Mouse (Mus musculus): ENCODE data around the gene Unkl. TPM values are rescaled to one million over a fixed set of nuclear protein-coding genes. Genes with fewer than 3 reads are reported as not detected.

The Unkl gene
- polyA plus RNA-seq, 1 experiment from 2014 or later = 16.2 TPM

- Histone ChIP-seq H3K4me1 (replicated peaks) (peaks cover 16% of the 10 kb centered on the region), H3K9ac (no peak overlapping the region), H3K9me3 (no peaks in the 10 kb centered on the region), H3K4me3 (no peak overlapping the region), H3K27ac (replicated peaks) (no peak overlapping the region), H3K36me3 (peaks cover 22% of the 10 kb centered on the region), H3K27me3 (no peaks in the 10 kb centered on the region), H3K4me2 (no peak overlapping the region)
- 87% methylated on average over 16 of the region's 16 CpGs for WGBS
- ATAC-seq (ENCODE audit: low FRiP score, low read depth) = no peak
Observed at GRCm38 (mm10) chr17:25244239-25244638, 56.0 kb downstream of the Unkl start.

- Histone ChIP-seq H3K27me3 (no peaks in the 10 kb centered on the region), H3K4me1 (replicated peaks) (peaks cover 16% of the 10 kb centered on the region), H3K9ac (no peak overlapping the region), H3K27ac (replicated peaks) (no peak overlapping the region), H3K4me2 (no peak overlapping the region), H3K36me3 (peaks cover 14% of the 10 kb centered on the region), H3K4me3 (no peak overlapping the region), H3K9me3 (no peaks in the 10 kb centered on the region)
- no peak for ATAC-seq (ENCODE audit: low FRiP score, low read depth)
- WGBS = 85% methylated on average over 18 of the region's 18 CpGs
Observed at GRCm38 (mm10) chr17:25248033-25248750, 60.0 kb downstream of the Unkl start.

GRCm38 (mm10) chr17:25250181-25250835, 62.1 kb downstream of the Unkl start:
- no peak overlapping the region for H3K4me2 ChIP-seq
- no peak overlapping the region for H3K9ac ChIP-seq
- H3K9me3 ChIP-seq = no peaks in the 10 kb centered on the region
- H3K36me3 ChIP-seq = no peaks in the 10 kb centered on the region
- peaks cover 4% of the 10 kb centered on the region; the same call in 1 of the 2 replicates for H3K27me3 ChIP-seq
- ATAC-seq (ENCODE audit: low FRiP score, low read depth) = no peak
- no peak overlapping the region for H3K27ac ChIP-seq (replicated peaks)
- no peak overlapping the region for H3K4me3 ChIP-seq
- peaks cover 35% of the 10 kb centered on the region for H3K4me1 ChIP-seq (replicated peaks)
- WGBS = 66% methylated on average over 8 of the region's 8 CpGs

GRCm38 (mm10) chr17:25252643-25253042, 64.4 kb downstream of the Unkl start:
- no peak overlapping the region for H3K9ac ChIP-seq
- peaks cover 47% of the 10 kb centered on the region for H3K4me1 ChIP-seq (replicated peaks)
- H3K27me3 ChIP-seq = peaks cover 13% of the 10 kb centered on the region
- no peak overlapping the region for H3K4me3 ChIP-seq
- H3K27ac ChIP-seq (replicated peaks) = peak overlapping the region; percentile 82
- peak overlapping the region; percentile 28; the same call in 1 of the 2 replicates for H3K4me2 ChIP-seq
- no peaks in the 10 kb centered on the region for H3K36me3 ChIP-seq
- no peaks in the 10 kb centered on the region for H3K9me3 ChIP-seq
- 12% methylated on average over 3 of the region's 3 CpGs for WGBS
- ATAC-seq (ENCODE audit: low FRiP score, low read depth) = peak; percentile 43; the same call in 1 of the 2 replicates

- WGBS = 6% methylated on average over 10 of the region's 10 CpGs
- Histone ChIP-seq H3K36me3 (no peaks in the 10 kb centered on the region), H3K9me3 (no peaks in the 10 kb centered on the region), H3K27ac (replicated peaks) (peak overlapping the region; percentile 82), H3K4me2 (peak overlapping the region; percentile 29), H3K4me3 (no peak overlapping the region), H3K4me1 (replicated peaks) (peaks cover 52% of the 10 kb centered on the region), H3K27me3 (peaks cover 13% of the 10 kb centered on the region), H3K9ac (peak overlapping the region; percentile 7; the same call in 1 of the 2 replicates)
- peak; percentile 9; the same call in 1 of the 2 replicates for ATAC-seq (ENCODE audit: low FRiP score, low read depth)
Observed at GRCm38 (mm10) chr17:25253760-25254159, 65.6 kb downstream of the Unkl start.

- Histone ChIP-seq H3K9ac (no peak overlapping the region), H3K36me3 (0 out of 2 replicates have a peak, but pooled peaks cover 7% of the 10 kb centered on the region), H3K4me3 (no peak overlapping the region; the same call in 1 of the 2 replicates), H3K4me2 (peak overlapping the region; percentile 62; the same call in 1 of the 2 replicates), H3K27me3 (peaks cover 13% of the 10 kb centered on the region), H3K27ac (replicated peaks) (no peak overlapping the region), H3K4me1 (replicated peaks) (peaks cover 52% of the 10 kb centered on the region), H3K9me3 (no peaks in the 10 kb centered on the region)
- 77% methylated on average over 2 of the region's 2 CpGs for WGBS
- ATAC-seq (ENCODE audit: low FRiP score, low read depth) = no peak
Observed at GRCm38 (mm10) chr17:25255110-25255509, 66.9 kb downstream of the Unkl start.

GRCm38 (mm10) chr17:25256140-25256754, 68.0 kb downstream of the Unkl start, which contains the start of gene Baiap3:
Gene Baiap3 (minus strand): TSS chr17:25256364.
- 5% methylated on average over 35 of the region's 35 CpGs for WGBS
- 0 out of 2 replicates have a peak, but pooled peaks cover 7% of the 10 kb centered on the region for H3K36me3 ChIP-seq
- ATAC-seq (ENCODE audit: low FRiP score, low read depth) = peak; percentile 47

GRCm38 (mm10) chr17:25257804-25258261, 69.6 kb downstream of the Unkl start:
- Histone ChIP-seq H3K36me3 (peaks cover 13% of the 10 kb centered on the region), H3K4me3 (no peak overlapping the region), H3K4me1 (replicated peaks) (peaks cover 40% of the 10 kb centered on the region), H3K4me2 (no peak overlapping the region), H3K27me3 (peaks cover 13% of the 10 kb centered on the region), H3K9ac (no peak overlapping the region), H3K27ac (replicated peaks) (no peak overlapping the region), H3K9me3 (no peaks in the 10 kb centered on the region)
- 53% methylated on average over 6 of the region's 6 CpGs for WGBS
- no peak for ATAC-seq (ENCODE audit: low FRiP score, low read depth)

More at GRCm38 (mm10) chr17:25256140-25256754, 68.0 kb downstream of the Unkl start, which contains the start of gene Baiap3:
- Histone ChIP-seq H3K4me1 (replicated peaks) (peaks cover 52% of the 10 kb centered on the region), H3K4me3 (peak within 1 kb of the TSS; percentile 31), H3K27ac (replicated peaks) (no peak within 1 kb of the TSS), H3K4me2 (peak within 1 kb of the TSS; percentile 62), H3K9ac (peak within 1 kb of the TSS; percentile 3; the same call in 1 of the 2 replicates), H3K27me3 (peaks cover 13% of the 10 kb centered on the region), H3K9me3 (no peaks in the 10 kb centered on the region)

- no peak overlapping the region for H3K27ac ChIP-seq (replicated peaks)
- H3K9ac ChIP-seq = no peak overlapping the region
- WGBS = 68% methylated on average over 3 of the region's 3 CpGs
- H3K4me1 ChIP-seq (replicated peaks) = no peaks in the 10 kb centered on the region
- H3K9me3 ChIP-seq = no peaks in the 10 kb centered on the region
- peaks cover 68% of the 10 kb centered on the region for H3K36me3 ChIP-seq
- H3K4me3 ChIP-seq = no peak overlapping the region
- no peaks in the 10 kb centered on the region for H3K27me3 ChIP-seq
- no peak for ATAC-seq (ENCODE audit: low FRiP score, low read depth)
- H3K4me2 ChIP-seq = no peak overlapping the region
Observed at GRCm38 (mm10) chr17:25264453-25264852, 76.3 kb downstream of the Unkl start.

GRCm38 (mm10) chr17:25270795-25271335, 82.7 kb downstream of the Unkl start:
- Histone ChIP-seq H3K27me3 (no peaks in the 10 kb centered on the region), H3K9ac (no peak overlapping the region; the same call in 1 of the 2 replicates), H3K4me3 (peak overlapping the region; percentile 92; the same call in 1 of the 2 replicates), H3K36me3 (peaks cover 31% of the 10 kb centered on the region), H3K4me1 (replicated peaks) (peaks cover 35% of the 10 kb centered on the region), H3K9me3 (no peaks in the 10 kb centered on the region), H3K4me2 (peak overlapping the region; percentile 87), H3K27ac (replicated peaks) (no peak overlapping the region)
- 95% methylated on average over 2 of the region's 2 CpGs for WGBS
- ATAC-seq (ENCODE audit: low FRiP score, low read depth) = no peak

- no peak for ATAC-seq (ENCODE audit: low FRiP score, low read depth)
- Histone ChIP-seq H3K4me2 (peak overlapping the region; percentile 87), H3K4me3 (peak overlapping the region; percentile 92), H3K36me3 (peaks cover 16% of the 10 kb centered on the region), H3K4me1 (replicated peaks) (peaks cover 35% of the 10 kb centered on the region), H3K9me3 (no peaks in the 10 kb centered on the region), H3K27me3 (no peaks in the 10 kb centered on the region), H3K27ac (replicated peaks) (peak overlapping the region; percentile 98), H3K9ac (peak overlapping the region; percentile 92)
- WGBS = under 1% methylated on average over 10 of the region's 10 CpGs
Observed at GRCm38 (mm10) chr17:25272326-25272725, 84.1 kb downstream of the Unkl start.
